Mouse (Mus musculus) central nervous system, embryonic 11.5 days (tissue): Measurements from ENCODE around the gene Samd7. TPM values are rescaled to one million over a fixed set of nuclear protein-coding genes. Genes with fewer than 3 reads are reported as not detected.

ENCODE experiments used
- polyA plus RNA-seq: library from polyadenylated mRNA; depleted of rRNA; stranded (reverse); fragments of >200 nt; gene quantifications from 2 replicates; pipeline ENCODE4 v1.2.3, GENCODE M21; 2012; rRNA removed

Gene Samd7
- polyA plus RNA-seq = not detected in 2 replicates

GRCm38 (mm10) chr3:30746006-30746405 is at the start of gene Samd7:
Gene Samd7, plus strand, starts transcription at chr3:30746293.

GRCm38 (mm10) chr3:30699711-30700505 is 46.2 kb upstream of the Samd7 start, which contains the start of gene Lrrc31:
Gene Lrrc31, minus strand, starts transcription at chr3:30699843.

GRCm38 (mm10) chr3:30792737-30793402 is 46.8 kb downstream of the Samd7 start, which contains the start of gene Sec62:
Gene Sec62, plus strand, starts transcription at chr3:30792875.

Other genes with a start within 250 kb of the Samd7 start
- gene Mecom, start 198.3 kb upstream of the Samd7 start, polyA plus RNA-seq = 16.0 and 42.2 TPM in 2 replicates
- gene Actrt3, start 146.4 kb upstream of the Samd7 start, polyA plus RNA-seq = 0.10 and 0.11 TPM in 2 replicates
- 26.2 and 29.7 TPM in 2 replicates for gene Mynn, start 144.2 kb upstream of the Samd7 start, polyA plus RNA-seq
- gene Lrriq4, start 101.8 kb upstream of the Samd7 start, polyA plus RNA-seq = not detected in 2 replicates
- 0.64 and 1.1 TPM in 2 replicates for gene Lrrc34, start 98.4 kb upstream of the Samd7 start, polyA plus RNA-seq
- gene Lrrc31, start 46.5 kb upstream of the Samd7 start, polyA plus RNA-seq = not detected in 2 replicates
- gene Sec62, start 46.6 kb downstream of the Samd7 start, polyA plus RNA-seq = 53.1 and 76.1 TPM in 2 replicates
- gene Gpr160, start 109.7 kb downstream of the Samd7 start, polyA plus RNA-seq = 0.34 and 0.67 TPM in 2 replicates
- 7.5 and 13.1 TPM in 2 replicates for gene Phc3, start 223.1 kb downstream of the Samd7 start, polyA plus RNA-seq
- 29.2 and 40.3 TPM in 2 replicates for gene Prkci, start 249.5 kb downstream of the Samd7 start, polyA plus RNA-seq